Mouse (Mus musculus) ES-Bruce4 (cell line): Measurements from ENCODE around the gene Exoc3.

Experiments used
- CTCF ChIP-seq: IDR thresholded peaks from one replicate; pipeline ENCODE4 v1.8.1; 2011; ENCODE audit warnings: low read depth, low read length
- EP300 ChIP-seq: IDR thresholded peaks from 2 replicates; pipeline ENCODE4 v1.6.1; 2011; ENCODE audit warnings: low read depth, low read length; ENCODE audit not compliant: insufficient read depth

DNA sequence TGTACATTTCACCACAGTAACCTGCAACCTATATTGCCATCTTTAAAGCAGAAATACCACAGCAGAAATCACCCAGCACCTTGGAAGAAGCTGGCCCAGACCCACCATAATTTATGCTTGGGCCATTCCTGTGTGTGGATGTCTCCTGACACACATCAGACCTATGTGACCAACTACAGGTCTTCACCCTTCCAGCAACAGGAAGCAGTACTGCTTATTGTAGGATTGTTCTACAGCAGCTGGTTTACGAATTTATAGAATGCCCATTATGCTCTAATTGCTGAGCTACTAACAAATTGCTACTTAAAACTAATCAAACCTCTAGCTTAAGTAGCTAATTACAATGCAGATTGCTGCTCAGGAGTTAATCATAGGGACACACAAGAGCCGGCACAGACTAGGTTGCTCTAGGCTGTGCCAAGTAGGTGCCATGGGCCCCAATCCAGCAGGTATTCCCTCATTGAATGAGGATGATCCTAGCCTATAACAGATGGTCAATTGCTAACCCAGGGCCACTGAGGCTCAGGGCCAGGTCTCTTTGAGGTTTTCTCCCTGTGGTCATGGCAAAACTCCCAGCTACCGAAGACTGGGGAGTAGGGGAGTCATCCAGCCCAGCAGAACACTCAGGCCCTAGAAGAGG lies 62.4 kb downstream of the Exoc3 start:
- TF ChIP-seq CTCF (no peak), EP300 (no peak)
